Mouse (Mus musculus): ENCODE measurements at regions not wholly inside any gene's neighbourhood (a gene's known extent, or its start where the extent isn't known, plus 50 kb on each side); places are given as distances from the start of the nearest gene placed in this dataset.

- no peak overlapping the region for H3K27ac ChIP-seq (ENCODE audit: low read length)
- no peak overlapping the region for H3K4me2 ChIP-seq (ENCODE audit: low read length)
- no peak overlapping the region for H3K9ac ChIP-seq (replicated peaks; ENCODE audit: low read depth, low read length)
- no peak overlapping the region for H3K4me3 ChIP-seq (replicated peaks; ENCODE audit: low read length)
- no peak for ATAC-seq
- H3K9me3 ChIP-seq (ENCODE audit: control insufficient read depth, low read length), result peaks cover 4% of the 10 kb centered on the region
- WGBS, result 79% methylated on average over 2 of the region's 2 CpGs
- no peaks in the 10 kb centered on the region for H3K27me3 ChIP-seq (replicated peaks; ENCODE audit: control insufficient read depth, insufficient read depth, low read length)
- H3K36me3 ChIP-seq (ENCODE audit: control insufficient read depth, insufficient read depth), result no peaks in the 10 kb centered on the region
- no peaks in the 10 kb centered on the region for H3K4me1 ChIP-seq (replicated peaks; ENCODE audit: control insufficient read depth, insufficient read depth, low read length)
These were observed 370.3 kb upstream of the Lrrc3b start for GRCm38 (mm10) chr14:15809083-15809482.

GRCm38 (mm10) chr14:15841390-15842023 is 402.7 kb upstream of the Lrrc3b start:
- Histone ChIP-seq H3K4me1 (replicated peaks; ENCODE audit: control insufficient read depth, insufficient read depth, low read length) (0 out of 2 replicates have a peak, but pooled peaks cover 2% of the 10 kb centered on the region), H3K27me3 (replicated peaks; ENCODE audit: control insufficient read depth, insufficient read depth, low read length) (no peaks in the 10 kb centered on the region), H3K9me3 (ENCODE audit: control insufficient read depth, low read length) (no peaks in the 10 kb centered on the region), H3K27ac (ENCODE audit: low read length) (no peak overlapping the region), H3K4me3 (replicated peaks; ENCODE audit: low read length) (no peak overlapping the region), H3K36me3 (ENCODE audit: control insufficient read depth, insufficient read depth) (no peaks in the 10 kb centered on the region), H3K9ac (replicated peaks; ENCODE audit: low read depth, low read length) (no peak overlapping the region), H3K4me2 (ENCODE audit: low read length) (no peak overlapping the region)
- peak; percentile 23; the same call in 1 of the 2 replicates for ATAC-seq
- WGBS, result 96% methylated on average over 1 of the region's 1 CpGs

GRCm38 (mm10) chr14:15842024-15842599 is 403.3 kb upstream of the Lrrc3b start:
- WGBS, result 2% methylated on average over 1 of the region's 1 CpGs
- ATAC-seq, result peak; percentile 12; the same call in 1 of the 2 replicates
- Histone ChIP-seq H3K4me3 (replicated peaks; ENCODE audit: low read length) (no peak overlapping the region), H3K36me3 (ENCODE audit: control insufficient read depth, insufficient read depth) (no peaks in the 10 kb centered on the region), H3K4me1 (replicated peaks; ENCODE audit: control insufficient read depth, insufficient read depth, low read length) (0 out of 2 replicates have a peak, but pooled peaks cover 2% of the 10 kb centered on the region), H3K4me2 (ENCODE audit: low read length) (no peak overlapping the region), H3K27me3 (replicated peaks; ENCODE audit: control insufficient read depth, insufficient read depth, low read length) (no peaks in the 10 kb centered on the region), H3K27ac (ENCODE audit: low read length) (no peak overlapping the region), H3K9ac (replicated peaks; ENCODE audit: low read depth, low read length) (no peak overlapping the region), H3K9me3 (ENCODE audit: control insufficient read depth, low read length) (no peaks in the 10 kb centered on the region)

GRCm38 (mm10) chr14:15868520-15868919 is 380.6 kb upstream of the Ngly1 start:
- WGBS, result 63% methylated on average over 3 of the region's 3 CpGs
- no peak overlapping the region for H3K4me3 ChIP-seq (replicated peaks; ENCODE audit: low read length)
- H3K4me2 ChIP-seq (ENCODE audit: low read length), result no peak overlapping the region
- no peak overlapping the region for H3K9ac ChIP-seq (replicated peaks; ENCODE audit: low read depth, low read length)
- no peak overlapping the region for H3K27ac ChIP-seq (ENCODE audit: low read length)
- H3K36me3 ChIP-seq (ENCODE audit: control insufficient read depth, insufficient read depth), result no peaks in the 10 kb centered on the region
- H3K9me3 ChIP-seq (ENCODE audit: control insufficient read depth, low read length), result no peaks in the 10 kb centered on the region
- no peaks in the 10 kb centered on the region for H3K27me3 ChIP-seq (replicated peaks; ENCODE audit: control insufficient read depth, insufficient read depth, low read length)
- H3K4me1 ChIP-seq (replicated peaks; ENCODE audit: control insufficient read depth, insufficient read depth, low read length), result no peaks in the 10 kb centered on the region
- no peak for ATAC-seq

DNA sequence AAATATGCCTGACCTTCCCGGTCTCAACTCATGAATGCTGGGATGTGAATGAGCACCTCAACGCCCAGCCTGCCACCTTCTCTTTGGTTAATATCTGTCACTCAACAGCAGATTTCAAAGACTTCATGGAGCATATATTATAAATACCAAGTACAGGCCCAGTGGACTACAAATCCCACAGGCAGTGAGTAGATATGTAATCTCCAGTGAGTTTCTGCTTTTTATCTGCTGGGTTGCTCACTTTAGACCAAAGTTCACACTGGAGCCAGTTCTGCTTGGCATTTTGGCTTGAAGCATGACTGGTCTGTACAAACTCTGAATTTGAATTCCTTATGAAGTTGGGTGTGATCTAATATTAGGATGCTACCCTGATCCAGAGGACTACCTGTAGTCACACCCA is 377.1 kb upstream of the Ngly1 start:
- Histone ChIP-seq H3K36me3 (ENCODE audit: control insufficient read depth, insufficient read depth) (no peaks in the 10 kb centered on the region), H3K4me3 (replicated peaks; ENCODE audit: low read length) (no peak overlapping the region), H3K27me3 (replicated peaks; ENCODE audit: control insufficient read depth, insufficient read depth, low read length) (no peaks in the 10 kb centered on the region), H3K9ac (replicated peaks; ENCODE audit: low read depth, low read length) (no peak overlapping the region), H3K9me3 (ENCODE audit: control insufficient read depth, low read length) (no peaks in the 10 kb centered on the region), H3K27ac (ENCODE audit: low read length) (no peak overlapping the region), H3K4me1 (replicated peaks; ENCODE audit: control insufficient read depth, insufficient read depth, low read length) (no peaks in the 10 kb centered on the region), H3K4me2 (ENCODE audit: low read length) (no peak overlapping the region)
- no peak for ATAC-seq
- WGBS, result 90% methylated on average over 2 of the region's 2 CpGs

GRCm38 (mm10) chr14:15880146-15880545 is 368.9 kb upstream of the Ngly1 start:
- no peak overlapping the region for H3K27ac ChIP-seq (ENCODE audit: low read length)
- H3K27me3 ChIP-seq (replicated peaks; ENCODE audit: control insufficient read depth, insufficient read depth, low read length), result no peaks in the 10 kb centered on the region
- ATAC-seq, result no peak
- 83% methylated on average over 3 of the region's 3 CpGs for WGBS
- no peak overlapping the region for H3K4me2 ChIP-seq (ENCODE audit: low read length)
- no peak overlapping the region for H3K4me3 ChIP-seq (replicated peaks; ENCODE audit: low read length)
- H3K4me1 ChIP-seq (replicated peaks; ENCODE audit: control insufficient read depth, insufficient read depth, low read length), result no peaks in the 10 kb centered on the region
- H3K36me3 ChIP-seq (ENCODE audit: control insufficient read depth, insufficient read depth), result no peaks in the 10 kb centered on the region
- no peak overlapping the region for H3K9ac ChIP-seq (replicated peaks; ENCODE audit: low read depth, low read length)
- no peaks in the 10 kb centered on the region for H3K9me3 ChIP-seq (ENCODE audit: control insufficient read depth, low read length)

DNA sequence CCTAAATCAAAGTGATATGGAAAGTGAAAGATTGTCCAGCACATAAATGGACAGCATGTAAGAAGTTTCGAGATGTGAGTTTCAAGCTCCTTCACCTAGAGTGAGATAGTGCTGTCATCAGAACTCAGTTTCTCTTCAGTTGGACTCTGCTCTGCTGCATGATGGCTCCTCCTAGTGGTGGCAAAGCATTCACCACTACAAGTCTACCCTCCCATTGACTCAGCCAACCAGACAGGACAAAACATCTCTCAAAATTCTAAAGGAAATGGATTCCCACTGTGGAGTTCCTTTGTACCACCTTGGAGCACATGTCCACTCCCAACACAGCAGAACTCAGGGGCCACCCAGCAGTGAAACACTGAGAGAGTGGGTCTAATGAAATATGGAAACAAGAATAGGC is 367.8 kb upstream of the Ngly1 start:
- Histone ChIP-seq H3K9me3 (ENCODE audit: control insufficient read depth, low read length) (no peaks in the 10 kb centered on the region), H3K27me3 (replicated peaks; ENCODE audit: control insufficient read depth, insufficient read depth, low read length) (no peaks in the 10 kb centered on the region), H3K4me1 (replicated peaks; ENCODE audit: control insufficient read depth, insufficient read depth, low read length) (no peaks in the 10 kb centered on the region), H3K36me3 (ENCODE audit: control insufficient read depth, insufficient read depth) (no peaks in the 10 kb centered on the region), H3K9ac (replicated peaks; ENCODE audit: low read depth, low read length) (no peak overlapping the region), H3K4me3 (replicated peaks; ENCODE audit: low read length) (no peak overlapping the region), H3K4me2 (ENCODE audit: low read length) (no peak overlapping the region), H3K27ac (ENCODE audit: low read length) (no peak overlapping the region)
- WGBS, result 78% methylated on average over 1 of the region's 1 CpGs
- 0 out of 2 replicates have a peak, but pooled peaks have one; percentile 36 for ATAC-seq

GRCm38 (mm10) chr14:15884641-15885340 is 364.3 kb upstream of the Ngly1 start:
- no peaks in the 10 kb centered on the region for H3K4me1 ChIP-seq (replicated peaks; ENCODE audit: control insufficient read depth, insufficient read depth, low read length)
- no peak overlapping the region for H3K4me3 ChIP-seq (replicated peaks; ENCODE audit: low read length)
- no peaks in the 10 kb centered on the region for H3K36me3 ChIP-seq (ENCODE audit: control insufficient read depth, insufficient read depth)
- H3K27me3 ChIP-seq (replicated peaks; ENCODE audit: control insufficient read depth, insufficient read depth, low read length), result no peaks in the 10 kb centered on the region
- H3K9me3 ChIP-seq (ENCODE audit: control insufficient read depth, low read length), result no peaks in the 10 kb centered on the region
- 85% methylated on average over 2 of the region's 2 CpGs for WGBS
- no peak overlapping the region for H3K4me2 ChIP-seq (ENCODE audit: low read length)
- H3K27ac ChIP-seq (ENCODE audit: low read length), result no peak overlapping the region
- no peak overlapping the region for H3K9ac ChIP-seq (replicated peaks; ENCODE audit: low read depth, low read length)
- ATAC-seq, result no peak

- Histone ChIP-seq H3K36me3 (ENCODE audit: control insufficient read depth, insufficient read depth) (no peaks in the 10 kb centered on the region), H3K27me3 (replicated peaks; ENCODE audit: control insufficient read depth, insufficient read depth, low read length) (no peaks in the 10 kb centered on the region), H3K4me2 (ENCODE audit: low read length) (no peak overlapping the region), H3K9ac (replicated peaks; ENCODE audit: low read depth, low read length) (no peak overlapping the region), H3K9me3 (ENCODE audit: control insufficient read depth, low read length) (no peaks in the 10 kb centered on the region), H3K4me3 (replicated peaks; ENCODE audit: low read length) (no peak overlapping the region), H3K4me1 (replicated peaks; ENCODE audit: control insufficient read depth, insufficient read depth, low read length) (no peaks in the 10 kb centered on the region), H3K27ac (ENCODE audit: low read length) (no peak overlapping the region)
- WGBS, result 79% methylated on average over 1 of the region's 1 CpGs
- no peak for ATAC-seq
These were observed 352.0 kb upstream of the Ngly1 start for GRCm38 (mm10) chr14:15897098-15897497.
